Mouse (Mus musculus): ENCODE measurements around the gene Fut4. TPM values are rescaled to one million over a fixed set of nuclear protein-coding genes. Genes with fewer than 3 reads are reported as not detected.

Fut4 gene
- 2.2 TPM in 2 replicates for polyA plus RNA-seq (2014; fragmentation: Nextera tagmentation; extraction: Ambion mirVana)

- ATAC-seq (ENCODE audit: low read depth), result peak; percentile 85
- Histone ChIP-seq H3K4me1 (ENCODE audit: control insufficient read depth, insufficient read depth, low read length) (0 out of 2 replicates have a peak, but pooled peaks cover 6% of the 10 kb centered on the region), H3K9me3 (ENCODE audit: control insufficient read depth, low read length) (no peaks in the 10 kb centered on the region), H3K9ac (replicated peaks; ENCODE audit: low read depth, low read length) (peak within 1 kb of the TSS; percentile 66), H3K4me3 (ENCODE audit: low read depth, low read length) (peak within 1 kb of the TSS; percentile 46), H3K27me3 (ENCODE audit: control insufficient read depth, insufficient read depth, low read length) (no peaks in the 10 kb centered on the region), H3K27ac (ENCODE audit: low read depth, low read length) (no peak within 1 kb of the TSS), H3K4me2 (ENCODE audit: low read depth, low read length) (peak within 1 kb of the TSS; percentile 91), H3K36me3 (ENCODE audit: control insufficient read depth, insufficient read depth, low read length) (no peaks in the 10 kb centered on the region)
- WGBS, result 1% methylated on average over 28 of the region's 28 CpGs
Measured at GRCm38 (mm10) chr9:14752001-14752522, at the start of gene Fut4. Gene Fut4 (minus strand): TSS chr9:14752393.

- no peak overlapping the region for H3K4me2 ChIP-seq (ENCODE audit: low read depth, low read length)
- H3K9ac ChIP-seq (replicated peaks; ENCODE audit: low read depth, low read length), result no peak overlapping the region
- no peaks in the 10 kb centered on the region for H3K27me3 ChIP-seq (ENCODE audit: control insufficient read depth, insufficient read depth, low read length)
- peaks cover 18% of the 10 kb centered on the region for H3K36me3 ChIP-seq (ENCODE audit: control insufficient read depth, insufficient read depth, low read length)
- WGBS, result 96% methylated on average over 6 of the region's 6 CpGs
- no peaks in the 10 kb centered on the region for H3K9me3 ChIP-seq (ENCODE audit: control insufficient read depth, low read length)
- H3K4me1 ChIP-seq (ENCODE audit: control insufficient read depth, insufficient read depth, low read length), result peaks cover 6% of the 10 kb centered on the region; the same call in 1 of the 2 replicates
- H3K27ac ChIP-seq (ENCODE audit: low read depth, low read length), result no peak overlapping the region
- H3K4me3 ChIP-seq (ENCODE audit: low read depth, low read length), result no peak overlapping the region
- ATAC-seq (ENCODE audit: low read depth), result no peak
Measured at GRCm38 (mm10) chr9:14787356-14787755, 35.2 kb upstream of the Fut4 start.

- peak; percentile 99 for ATAC-seq (ENCODE audit: low read depth)
- peak within 1 kb of the TSS; percentile 95 for H3K4me2 ChIP-seq (ENCODE audit: low read depth, low read length)
- H3K9ac ChIP-seq (replicated peaks; ENCODE audit: low read depth, low read length), result peak within 1 kb of the TSS; percentile 83
- H3K27me3 ChIP-seq (ENCODE audit: control insufficient read depth, insufficient read depth, low read length), result no peaks in the 10 kb centered on the region
- H3K36me3 ChIP-seq (ENCODE audit: control insufficient read depth, insufficient read depth, low read length), result peaks cover 19% of the 10 kb centered on the region
- under 1% methylated on average over 62 of the region's 62 CpGs for WGBS
- H3K4me3 ChIP-seq (ENCODE audit: low read depth, low read length), result peak within 1 kb of the TSS; percentile 76
- no peaks in the 10 kb centered on the region for H3K9me3 ChIP-seq (ENCODE audit: control insufficient read depth, low read length)
- H3K27ac ChIP-seq (ENCODE audit: low read depth, low read length), result peak within 1 kb of the TSS; percentile 95
- H3K4me1 ChIP-seq (ENCODE audit: control insufficient read depth, insufficient read depth, low read length), result peaks cover 6% of the 10 kb centered on the region; the same call in 1 of the 2 replicates
Measured at GRCm38 (mm10) chr9:14784039-14785002, 32.1 kb upstream of the Fut4 start, which contains the start of the genes Mre11a and Ankrd49. Gene Mre11a (plus strand): TSS chr9:14784654. Gene Ankrd49 (minus strand): TSS chr9:14784856.

GRCm38 (mm10) chr9:14778341-14778740 is 26.1 kb upstream of the Fut4 start:
- ATAC-seq (ENCODE audit: low read depth), result no peak
- Histone ChIP-seq H3K9ac (replicated peaks; ENCODE audit: low read depth, low read length) (no peak overlapping the region), H3K36me3 (ENCODE audit: control insufficient read depth, insufficient read depth, low read length) (peaks cover 6% of the 10 kb centered on the region; the same call in 1 of the 2 replicates), H3K4me2 (ENCODE audit: low read depth, low read length) (no peak overlapping the region), H3K4me3 (ENCODE audit: low read depth, low read length) (no peak overlapping the region), H3K27ac (ENCODE audit: low read depth, low read length) (no peak overlapping the region), H3K27me3 (ENCODE audit: control insufficient read depth, insufficient read depth, low read length) (no peaks in the 10 kb centered on the region), H3K4me1 (ENCODE audit: control insufficient read depth, insufficient read depth, low read length) (no peaks in the 10 kb centered on the region), H3K9me3 (ENCODE audit: control insufficient read depth, low read length) (no peaks in the 10 kb centered on the region)
- 47% methylated on average over 13 of the region's 13 CpGs for WGBS

GRCm38 (mm10) chr9:14773813-14774212 is 21.6 kb upstream of the Fut4 start:
- Histone ChIP-seq H3K36me3 (ENCODE audit: control insufficient read depth, insufficient read depth, low read length) (no peaks in the 10 kb centered on the region), H3K4me1 (ENCODE audit: control insufficient read depth, insufficient read depth, low read length) (no peaks in the 10 kb centered on the region), H3K4me3 (ENCODE audit: low read depth, low read length) (no peak overlapping the region), H3K4me2 (ENCODE audit: low read depth, low read length) (no peak overlapping the region), H3K27ac (ENCODE audit: low read depth, low read length) (no peak overlapping the region), H3K27me3 (ENCODE audit: control insufficient read depth, insufficient read depth, low read length) (no peaks in the 10 kb centered on the region), H3K9ac (replicated peaks; ENCODE audit: low read depth, low read length) (no peak overlapping the region), H3K9me3 (ENCODE audit: control insufficient read depth, low read length) (no peaks in the 10 kb centered on the region)
- WGBS, result 63% methylated on average over 2 of the region's 2 CpGs
- no peak for ATAC-seq (ENCODE audit: low read depth)

GRCm38 (mm10) chr9:14772074-14772473 is 19.9 kb upstream of the Fut4 start:
- WGBS, result 85% methylated on average over 2 of the region's 2 CpGs
- no peak for ATAC-seq (ENCODE audit: low read depth)
- H3K4me2 ChIP-seq (ENCODE audit: low read depth, low read length), result no peak overlapping the region
- no peaks in the 10 kb centered on the region for H3K9me3 ChIP-seq (ENCODE audit: control insufficient read depth, low read length)
- no peaks in the 10 kb centered on the region for H3K27me3 ChIP-seq (ENCODE audit: control insufficient read depth, insufficient read depth, low read length)
- H3K27ac ChIP-seq (ENCODE audit: low read depth, low read length), result no peak overlapping the region
- no peaks in the 10 kb centered on the region for H3K36me3 ChIP-seq (ENCODE audit: control insufficient read depth, insufficient read depth, low read length)
- H3K4me3 ChIP-seq (ENCODE audit: low read depth, low read length), result no peak overlapping the region
- H3K9ac ChIP-seq (replicated peaks; ENCODE audit: low read depth, low read length), result no peak overlapping the region
- no peaks in the 10 kb centered on the region for H3K4me1 ChIP-seq (ENCODE audit: control insufficient read depth, insufficient read depth, low read length)

GRCm38 (mm10) chr9:14770803-14771471 is 18.7 kb upstream of the Fut4 start, which contains the start of gene 1700012B09Rik:
Gene 1700012B09Rik (minus strand): TSS chr9:14771030.
- Histone ChIP-seq H3K4me3 (ENCODE audit: low read depth, low read length) (no peak within 1 kb of the TSS), H3K9ac (replicated peaks; ENCODE audit: low read depth, low read length) (no peak within 1 kb of the TSS), H3K27ac (ENCODE audit: low read depth, low read length) (no peak within 1 kb of the TSS), H3K4me1 (ENCODE audit: control insufficient read depth, insufficient read depth, low read length) (no peaks in the 10 kb centered on the region), H3K4me2 (ENCODE audit: low read depth, low read length) (no peak within 1 kb of the TSS; the same call in 1 of the 2 replicates), H3K9me3 (ENCODE audit: control insufficient read depth, low read length) (no peaks in the 10 kb centered on the region), H3K36me3 (ENCODE audit: control insufficient read depth, insufficient read depth, low read length) (no peaks in the 10 kb centered on the region), H3K27me3 (ENCODE audit: control insufficient read depth, insufficient read depth, low read length) (no peaks in the 10 kb centered on the region)
- WGBS, result 21% methylated on average over 23 of the region's 23 CpGs
- peak; percentile 69; the same call in 1 of the 2 replicates for ATAC-seq (ENCODE audit: low read depth)

GRCm38 (mm10) chr9:14769811-14770210 is 17.6 kb upstream of the Fut4 start:
- H3K36me3 ChIP-seq (ENCODE audit: control insufficient read depth, insufficient read depth, low read length), result no peaks in the 10 kb centered on the region
- H3K27ac ChIP-seq (ENCODE audit: low read depth, low read length), result no peak overlapping the region
- no peak overlapping the region for H3K4me3 ChIP-seq (ENCODE audit: low read depth, low read length)
- no peak overlapping the region for H3K9ac ChIP-seq (replicated peaks; ENCODE audit: low read depth, low read length)
- H3K4me2 ChIP-seq (ENCODE audit: low read depth, low read length), result no peak overlapping the region
- no peaks in the 10 kb centered on the region for H3K9me3 ChIP-seq (ENCODE audit: control insufficient read depth, low read length)
- H3K4me1 ChIP-seq (ENCODE audit: control insufficient read depth, insufficient read depth, low read length), result no peaks in the 10 kb centered on the region
- no peak for ATAC-seq (ENCODE audit: low read depth)
- H3K27me3 ChIP-seq (ENCODE audit: control insufficient read depth, insufficient read depth, low read length), result no peaks in the 10 kb centered on the region
- WGBS, result 41% methylated on average over 6 of the region's 6 CpGs
